ENCODE assay signal across 13 mouse cellular contexts in the genomic region with DNA sequence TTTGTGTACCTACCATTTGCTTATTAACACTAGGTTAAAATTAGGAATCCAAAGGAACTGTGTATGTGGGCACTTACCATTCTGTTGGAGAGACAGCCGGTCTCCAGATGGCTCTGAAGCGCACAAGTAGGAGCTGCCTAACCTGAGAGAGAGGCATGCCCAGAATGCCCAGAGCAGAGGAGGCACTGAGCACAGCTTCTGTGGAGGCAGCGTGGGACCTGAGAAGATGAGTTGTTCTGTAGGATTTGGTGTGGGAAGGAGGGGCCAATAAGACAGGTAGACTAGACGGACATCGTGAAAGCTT. TPM values are rescaled to one million over a fixed set of nuclear protein-coding genes. Genes with fewer than 3 reads are reported as not detected.
DNase-seq lines count a peak whose midpoint lies in the region; ATAC-seq lines count a peak whose summit lies in the region.
"Had no signal": no experiment of that assay in that cellular context is flagged by ENCODE, and none has a peak within 500 bp of the region (broad histone marks: within the 10 kb centered on the region; RNA-seq: fewer than 3 reads in every experiment).

No protein-coding gene starts in this region.

- no peak overlapping the region for H3K4me3 ChIP-seq in forebrain, embryonic 15.5 days
- no peak overlapping the region for H3K4me3 ChIP-seq in forebrain, embryonic 12.5 days (replicated peaks)
- H3K4me3 ChIP-seq in midbrain, embryonic 16.5 days (ENCODE audit: low read depth, low read length): no peak overlapping the region
- H3K4me3 ChIP-seq: embryonic facial prominence, embryonic 15.5 days had no signal

- peak; percentile 61 for DNase-seq in A20 (ENCODE audit: low read depth, low spot score)
- DNase-seq in cerebellum, postnatal 14 days: peak; percentile 68 to 69
- peak; percentile 70 to 87 for DNase-seq in left cerebral cortex, adult 9 months (ENCODE audit: low spot score in 2 of 2)
- DNase-seq in spleen, adult 18-20 months: no peak
- DNase-seq in adrenal gland, adult 18-20 months (ENCODE audit: low spot score in 2 of 2): no peak
- DNase-seq: gastrocnemius, postnatal 14 days; kidney, postnatal 14 days; lung, postnatal 4 days had no signal

- H3K9ac ChIP-seq in forebrain, embryonic 15.5 days (replicated peaks): no peak overlapping the region
- H3K9ac ChIP-seq in forebrain, embryonic 12.5 days: no peak overlapping the region
- H3K9ac ChIP-seq in midbrain, embryonic 16.5 days (ENCODE audit: low read depth, low read length): no peak overlapping the region
- H3K9ac ChIP-seq: embryonic facial prominence, embryonic 15.5 days had no signal

- H3K27me3 ChIP-seq in forebrain, embryonic 15.5 days: no peaks in the 10 kb centered on the region
- H3K27me3 ChIP-seq in forebrain, embryonic 12.5 days: no peaks in the 10 kb centered on the region
- H3K27me3 ChIP-seq in midbrain, embryonic 16.5 days (ENCODE audit: control insufficient read depth, insufficient read depth, low read depth, low read length): no peaks in the 10 kb centered on the region
- H3K27me3 ChIP-seq: embryonic facial prominence, embryonic 15.5 days had no signal

- WGBS in forebrain, embryonic 15.5 days: 81% methylated on average over 5 of the region's 5 CpGs
- WGBS in forebrain, embryonic 12.5 days: 90% methylated on average over 5 of the region's 5 CpGs
- 94% methylated on average over 5 of the region's 5 CpGs for WGBS in midbrain, embryonic 16.5 days

- peak overlapping the region; percentile 37; the same call in 1 of the 2 replicates for H3K27ac ChIP-seq in forebrain, embryonic 15.5 days (replicated peaks)
- no peak overlapping the region; the same call in 1 of the 2 replicates for H3K27ac ChIP-seq in forebrain, embryonic 12.5 days
- H3K27ac ChIP-seq in midbrain, embryonic 16.5 days (ENCODE audit: low read length): no peak overlapping the region
- H3K27ac ChIP-seq: embryonic facial prominence, embryonic 15.5 days had no signal

- no peak overlapping the region for H3K4me2 ChIP-seq in forebrain, embryonic 15.5 days (replicated peaks)
- no peak overlapping the region for H3K4me2 ChIP-seq in forebrain, embryonic 12.5 days
- no peak overlapping the region for H3K4me2 ChIP-seq in midbrain, embryonic 16.5 days (ENCODE audit: low read length)
- H3K4me2 ChIP-seq: embryonic facial prominence, embryonic 15.5 days had no signal

- peaks cover 18% of the 10 kb centered on the region for H3K4me1 ChIP-seq in forebrain, embryonic 15.5 days
- H3K4me1 ChIP-seq in forebrain, embryonic 12.5 days: peaks cover 17% of the 10 kb centered on the region
- no peaks in the 10 kb centered on the region for H3K4me1 ChIP-seq in midbrain, embryonic 16.5 days (ENCODE audit: control insufficient read depth, insufficient read depth, low read length)

- H3K36me3 ChIP-seq in forebrain, embryonic 15.5 days: no peaks in the 10 kb centered on the region
- no peaks in the 10 kb centered on the region for H3K36me3 ChIP-seq in forebrain, embryonic 12.5 days (replicated peaks)
- no peaks in the 10 kb centered on the region for H3K36me3 ChIP-seq in midbrain, embryonic 16.5 days (ENCODE audit: control insufficient read depth, insufficient read depth, low read length)
- H3K36me3 ChIP-seq: embryonic facial prominence, embryonic 15.5 days had no signal

- H3K9me3 ChIP-seq in forebrain, embryonic 15.5 days: no peaks in the 10 kb centered on the region
- no peaks in the 10 kb centered on the region for H3K9me3 ChIP-seq in forebrain, embryonic 12.5 days
- no peaks in the 10 kb centered on the region for H3K9me3 ChIP-seq in midbrain, embryonic 16.5 days (replicated peaks; ENCODE audit: control insufficient read depth, low read length, poor library complexity, severe bottlenecking)
- H3K9me3 ChIP-seq: embryonic facial prominence, embryonic 15.5 days had no signal

- peak; percentile 64; the same call in 1 of the 2 replicates for ATAC-seq in forebrain, embryonic 15.5 days (replicated peaks)
- ATAC-seq in forebrain, embryonic 12.5 days (ENCODE audit: low FRiP score): no peak
- no peak for ATAC-seq in midbrain, embryonic 16.5 days
- ATAC-seq: activated CD4-positive, CD25-positive, alpha-beta regulatory T cell, adult 4 months had no signal

RNA-seq across cellular contexts. Expression of gene Mtmr12, which starts 10.5 kb away (rescaled TPM):
- 10.7 and 11.2 TPM in 2 replicates for polyA plus RNA-seq in forebrain, embryonic 15.5 days (2015; fragmentation: Nextera tagmentation; extraction: Ambion mirVana)
- polyA plus RNA-seq in forebrain, embryonic 12.5 days (2016; fragmentation: Nextera tagmentation; extraction: Ambion mirVana): 15.7 and 16.3 TPM in 2 replicates
- polyA plus RNA-seq in midbrain, embryonic 16.5 days (2015; fragmentation: Nextera tagmentation; extraction: Ambion mirVana): 8.1 TPM in 2 replicates
- 10 to 100 TPM; 17.6 to 24.1 TPM for total RNA-seq in adrenal gland, adult 18-20 months (2021)

Comparison
In these comparisons a context has a peak if more than half of its experiments do, and no peak if none do; other contexts are left out.
1. DNase-seq: peak in A20 (single experiment), cerebellum, postnatal 14 days (2 of 2) and left cerebral cortex, adult 9 months (2 of 2); none in spleen, adult 18-20 months (0 of 2) and adrenal gland, adult 18-20 months (0 of 2).